Mouse (Mus musculus) CD4-positive helper T cell, adult 2 months (primary cell): ENCODE data around the gene A030005K14Rik.

Source experiments
- DNase-seq: peaks from one replicate; pipeline ENCODE4 v3.0.0-alpha.2; 2012; ENCODE audit warnings: low read depth, missing footprints, low spot score

The A030005K14Rik gene

DNA sequence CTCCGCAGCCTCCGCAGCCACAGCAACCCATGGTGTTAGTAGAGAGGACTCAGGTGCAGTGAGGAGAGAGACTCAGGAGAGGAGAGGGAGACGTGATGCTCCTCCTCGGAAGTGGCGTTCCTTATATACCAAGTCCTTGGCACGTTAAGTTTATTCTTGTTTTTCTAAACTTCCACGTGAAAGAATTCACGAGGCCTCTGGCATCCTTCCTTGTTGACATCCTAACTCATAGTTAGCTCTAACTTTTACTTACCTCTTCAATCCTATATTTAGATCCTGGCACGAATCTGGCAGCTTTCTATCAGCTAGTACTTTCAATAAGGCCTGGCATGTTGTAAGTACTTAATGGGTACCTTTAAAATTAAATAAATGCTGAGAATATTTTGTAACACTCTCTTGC lies at the start of gene A030005K14Rik:
Gene A030005K14Rik, minus strand, starts transcription at position 101 of the 400 bp plus-strand sequence.
- no peak for DNase-seq

DNA sequence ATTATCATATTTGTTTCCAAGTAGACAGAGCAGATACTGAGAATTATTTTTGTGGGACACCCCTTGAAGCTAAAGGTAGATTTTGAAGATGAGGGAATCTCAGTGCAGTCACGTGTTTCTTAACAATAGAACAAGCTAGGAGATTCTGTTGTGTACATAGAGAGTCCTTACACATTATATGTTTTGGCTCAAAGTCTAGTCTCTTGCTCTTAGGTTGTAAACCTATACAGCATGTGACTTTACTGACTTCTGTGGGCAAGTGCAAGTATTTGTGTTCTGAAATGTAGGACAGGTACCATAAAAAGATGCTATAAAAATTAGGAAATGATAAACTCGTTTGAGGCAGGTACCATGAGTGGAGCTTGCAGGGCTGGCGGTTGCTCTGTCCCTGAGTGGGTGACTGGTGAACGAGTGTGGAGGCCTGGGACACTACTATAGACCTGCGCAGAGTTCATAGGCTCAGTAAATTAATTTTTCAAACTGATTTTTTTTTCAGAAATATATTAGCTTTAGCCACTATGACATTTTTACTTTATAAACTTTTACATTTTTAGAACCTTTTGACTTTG lies 48.3 kb upstream of the A030005K14Rik start:
- DNase-seq, result no peak

DNA sequence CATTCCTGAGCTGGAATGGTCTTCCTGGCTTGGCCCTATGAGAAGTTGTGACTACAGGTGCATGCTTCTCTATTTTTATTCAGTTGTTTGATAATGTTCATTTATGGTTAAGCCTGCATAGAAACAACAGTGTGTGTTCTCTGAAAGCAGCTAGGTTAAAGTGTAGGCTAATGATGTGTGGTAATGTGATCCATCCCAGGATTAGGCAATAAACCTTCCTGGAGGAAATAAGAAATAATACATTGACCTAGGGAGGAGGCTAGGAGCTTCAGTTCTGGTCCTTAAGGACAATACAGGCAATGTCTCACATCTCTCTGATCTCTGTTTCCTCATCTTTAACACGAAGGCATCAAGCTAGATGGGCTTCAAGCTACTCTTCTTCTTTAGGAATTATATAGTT lies 46.3 kb upstream of the A030005K14Rik start:
- no peak for DNase-seq

DNA sequence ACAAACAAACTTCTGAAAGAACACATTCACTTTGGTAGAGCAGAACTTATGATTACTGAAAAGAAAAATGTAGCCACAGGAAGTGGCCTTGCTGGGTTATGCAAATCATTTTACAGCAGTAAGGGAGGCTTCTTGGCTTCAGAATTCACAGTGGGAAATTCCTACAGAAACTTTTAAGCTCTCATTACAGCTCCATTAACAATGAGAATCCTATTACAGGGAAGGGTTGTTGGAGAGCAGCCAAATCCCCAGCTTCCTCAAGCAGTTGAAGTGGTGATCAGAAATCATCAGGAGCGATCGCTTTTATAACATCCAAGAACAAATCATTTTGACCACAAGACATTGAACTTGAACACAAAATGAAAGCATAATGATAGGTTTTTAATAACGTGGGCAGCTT lies 42.7 kb upstream of the A030005K14Rik start:
- DNase-seq, result no peak

DNA sequence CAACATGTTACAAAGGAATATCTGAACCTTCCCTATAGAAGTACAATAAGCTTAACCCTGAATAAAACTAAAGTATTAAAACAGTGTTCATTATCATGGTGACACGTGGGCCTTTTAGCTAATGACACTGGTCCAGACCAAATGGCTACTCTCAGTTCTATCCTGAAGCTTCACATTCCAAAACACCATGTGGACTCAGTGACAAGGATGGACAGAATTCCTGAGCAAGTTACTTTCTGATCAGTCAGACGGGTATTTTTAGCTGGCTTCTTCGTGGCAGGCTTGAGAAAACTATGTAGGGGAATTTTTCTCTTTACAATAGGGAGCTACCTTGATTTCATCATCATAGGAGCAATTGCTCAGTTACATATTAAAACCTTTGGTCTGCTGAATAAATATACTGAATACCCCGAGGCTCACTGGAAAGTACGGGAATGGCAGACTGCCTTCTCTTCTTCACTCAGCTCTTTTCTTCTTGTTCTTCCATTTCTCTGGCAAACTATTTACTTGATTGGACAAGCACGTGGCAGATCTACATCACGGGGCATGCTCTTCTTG lies 40.5 kb upstream of the A030005K14Rik start:
- DNase-seq, result no peak

DNA sequence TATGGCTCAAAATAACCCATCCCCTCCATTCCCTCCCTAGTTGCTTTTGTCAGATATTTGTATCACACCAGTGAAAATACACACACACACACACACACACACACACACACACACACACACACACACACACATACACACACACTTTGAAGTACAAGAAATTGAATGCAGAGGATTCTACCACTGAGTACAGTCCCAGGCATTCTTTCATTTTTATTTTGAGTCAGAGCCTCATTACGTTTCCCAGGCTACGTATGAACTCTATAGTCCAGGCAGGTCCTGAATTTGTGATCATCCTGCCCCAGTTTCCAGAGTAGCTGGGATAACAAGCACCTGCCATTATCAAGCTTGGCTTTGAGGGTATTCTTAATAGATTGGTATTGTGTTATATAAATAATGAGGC lies 40.0 kb upstream of the A030005K14Rik start:
- no peak for DNase-seq

DNA sequence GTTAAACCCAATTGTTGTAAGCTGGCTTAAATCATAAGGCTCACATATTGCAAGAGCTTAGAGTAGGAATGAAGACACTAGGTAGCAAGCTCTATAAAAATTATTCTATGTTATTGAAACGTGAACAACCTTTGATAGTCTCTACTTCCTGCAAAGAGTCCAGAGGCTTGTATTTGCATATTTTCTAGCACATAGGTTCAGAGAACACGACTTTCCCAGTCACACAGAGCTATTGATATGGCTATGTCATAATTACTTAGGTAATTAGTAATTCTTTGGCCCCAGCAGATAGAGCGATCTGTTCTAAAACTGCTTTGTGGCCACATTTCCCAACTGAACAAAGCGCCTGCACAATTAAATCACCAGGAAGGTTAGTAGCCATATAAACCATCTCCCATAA lies 37.8 kb upstream of the A030005K14Rik start:
- DNase-seq, result no peak

DNA sequence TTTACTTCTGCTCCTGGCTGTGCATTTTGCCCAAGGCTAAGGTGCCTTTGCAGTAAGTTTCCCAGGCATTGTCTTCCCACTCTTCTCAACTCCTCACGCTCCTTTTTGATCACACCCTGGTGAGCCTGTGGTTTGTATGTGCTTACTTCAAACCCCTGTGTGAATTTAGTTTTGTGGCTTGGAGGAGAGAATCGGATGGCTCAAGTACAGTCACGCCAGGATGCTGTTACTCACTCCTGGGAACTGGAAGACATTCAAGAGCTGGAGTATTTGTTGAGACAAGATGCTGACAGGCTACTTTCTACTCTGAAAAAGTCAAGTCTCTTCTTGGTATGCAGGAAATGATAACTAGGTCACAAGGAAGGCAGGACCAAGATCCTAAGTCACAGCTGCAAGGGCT lies 32.1 kb upstream of the A030005K14Rik start:
- no peak for DNase-seq

DNA sequence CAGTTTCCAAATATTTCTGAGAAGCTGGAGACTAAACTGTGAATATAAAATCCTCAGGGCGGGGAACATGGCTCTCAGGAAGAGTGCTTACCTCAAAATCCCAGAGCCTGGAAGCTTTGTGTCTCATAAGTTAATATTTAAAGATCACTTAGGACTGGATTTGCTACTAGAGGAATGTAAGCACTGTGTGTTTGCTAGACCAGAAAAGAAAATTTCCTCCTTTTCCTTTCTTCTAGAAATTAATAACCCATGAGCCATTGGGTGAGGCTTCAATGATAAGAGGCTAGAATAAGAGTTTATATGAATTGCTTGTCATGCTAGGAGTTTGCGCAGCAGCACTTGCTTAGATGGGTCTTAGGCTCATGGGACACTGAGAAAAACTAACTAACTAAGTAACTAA lies 25.6 kb upstream of the A030005K14Rik start:
- DNase-seq, result no peak

DNA sequence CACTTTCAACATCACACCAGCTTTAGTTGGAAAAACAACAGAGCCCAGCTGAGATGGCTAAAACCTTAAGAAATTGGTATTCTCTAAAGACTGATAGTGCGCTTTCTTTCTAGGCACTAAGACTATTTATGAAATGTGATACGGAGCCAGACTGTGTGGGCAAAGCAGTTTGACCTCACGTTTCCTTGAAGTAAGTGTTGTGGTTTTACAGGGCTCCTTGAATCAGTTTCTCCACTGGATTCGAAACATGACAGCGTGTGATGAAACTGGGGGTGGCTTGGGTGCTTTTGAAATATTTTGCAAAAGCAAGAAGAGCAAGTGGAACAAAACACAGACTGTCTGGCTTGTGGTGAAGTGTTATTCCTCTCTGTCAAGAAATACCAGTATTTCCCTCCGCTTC lies 17.8 kb upstream of the A030005K14Rik start:
- peak; percentile 34 for DNase-seq

DNA sequence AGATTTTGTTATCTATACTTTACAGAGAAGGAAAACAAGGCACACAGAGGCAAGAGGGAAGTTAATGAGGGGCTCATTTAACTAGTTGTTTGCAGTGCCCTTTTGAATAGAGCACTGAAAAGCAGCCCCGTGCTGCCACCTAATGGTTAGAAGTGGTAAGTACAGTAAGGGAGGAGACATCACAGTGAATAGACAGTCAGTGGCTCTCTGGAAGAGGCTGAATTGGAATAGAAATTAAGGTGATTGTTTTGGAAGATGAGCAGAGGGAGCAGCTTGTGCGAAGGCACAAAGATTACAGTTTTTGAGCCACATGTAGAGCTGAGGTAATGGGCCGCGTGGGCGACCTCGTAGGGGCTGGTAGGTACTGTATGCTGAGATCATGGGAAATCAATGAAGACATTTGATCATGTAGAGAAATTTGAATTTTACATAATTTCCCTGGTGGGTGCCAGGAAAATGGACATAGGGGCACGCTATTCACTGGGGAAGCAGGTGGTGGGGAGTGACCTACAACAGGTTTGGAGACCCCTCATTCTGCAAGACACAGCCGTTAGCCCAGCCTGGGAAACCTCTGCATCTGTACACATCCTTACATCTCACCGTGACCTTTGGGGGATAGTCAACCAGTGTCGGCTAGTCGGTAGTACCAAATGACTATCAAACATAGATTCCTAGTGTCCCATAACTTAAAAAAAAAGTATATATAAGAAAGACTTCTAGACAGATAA lies 17.2 kb upstream of the A030005K14Rik start:
- DNase-seq, result peak; percentile 54

DNA sequence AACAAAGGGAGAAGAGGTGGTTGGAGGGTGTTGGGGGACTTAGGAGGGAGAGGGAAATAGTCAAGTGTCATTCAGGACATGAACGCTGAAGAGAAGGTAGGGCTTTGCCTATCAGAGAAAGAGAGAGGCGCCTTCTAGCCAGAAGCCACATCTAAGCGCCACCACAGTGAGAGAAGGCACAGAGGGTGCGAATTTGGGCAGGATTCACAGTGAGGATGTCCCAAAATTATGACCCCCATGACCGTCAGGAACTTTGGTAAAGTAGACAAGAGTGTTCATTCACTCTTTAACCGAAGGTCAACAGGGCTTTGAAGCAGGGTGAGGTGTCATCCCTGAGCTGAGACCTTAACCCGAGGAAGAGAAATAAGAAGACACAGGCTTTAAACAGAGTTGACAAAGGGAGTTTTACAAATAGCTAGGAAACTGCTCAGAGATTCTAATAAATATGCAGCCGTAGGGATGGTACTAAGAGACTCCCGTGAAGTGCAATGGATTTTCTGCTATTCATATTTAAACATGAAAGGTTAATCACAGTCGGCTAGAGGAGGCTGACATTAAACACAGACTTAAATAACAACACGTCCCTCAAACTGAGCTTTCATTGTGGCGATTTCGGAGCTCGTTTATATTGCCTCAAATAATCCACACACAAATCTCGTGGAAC lies 16.5 kb upstream of the A030005K14Rik start:
- DNase-seq, result no peak

DNA sequence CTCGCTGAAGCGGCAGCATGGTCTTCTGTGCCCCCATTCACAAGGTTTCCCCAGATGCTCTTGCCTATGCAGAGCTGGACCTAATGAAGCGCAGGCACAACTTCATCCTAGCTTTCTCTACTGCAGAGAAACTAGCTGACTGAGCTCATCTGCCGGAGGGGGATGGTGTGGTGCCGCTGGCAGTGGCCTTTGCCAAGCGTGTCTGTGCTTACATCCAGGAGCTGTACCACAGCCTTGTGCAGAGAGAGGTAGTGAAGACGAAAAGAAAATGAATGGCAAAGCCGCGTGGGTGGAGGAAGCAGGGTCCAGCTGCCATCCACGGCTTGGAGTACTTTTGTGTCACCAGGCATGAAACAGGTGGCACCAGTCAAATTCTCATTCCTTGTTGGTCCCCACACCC lies 8.0 kb upstream of the A030005K14Rik start:
- DNase-seq, result no peak

DNA sequence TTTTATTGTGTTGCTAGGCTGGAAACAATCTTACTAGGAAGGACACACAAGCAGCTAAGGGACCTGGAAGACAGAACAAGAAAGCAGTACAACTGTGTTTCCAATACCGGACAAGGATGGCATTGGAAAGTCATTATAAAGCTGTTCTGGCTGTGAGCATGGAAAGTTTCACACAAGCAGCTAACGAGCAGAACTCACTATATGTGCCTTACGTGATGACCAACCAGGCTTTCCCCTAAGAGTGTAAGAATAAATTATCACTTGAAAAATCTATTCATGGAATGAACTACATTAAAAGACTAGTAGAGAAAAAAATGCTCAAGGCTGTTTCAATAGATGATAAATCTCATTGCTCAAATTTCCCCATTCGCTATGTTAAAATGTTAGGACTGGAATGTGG lies 7.4 kb upstream of the A030005K14Rik start:
- no peak for DNase-seq

DNA sequence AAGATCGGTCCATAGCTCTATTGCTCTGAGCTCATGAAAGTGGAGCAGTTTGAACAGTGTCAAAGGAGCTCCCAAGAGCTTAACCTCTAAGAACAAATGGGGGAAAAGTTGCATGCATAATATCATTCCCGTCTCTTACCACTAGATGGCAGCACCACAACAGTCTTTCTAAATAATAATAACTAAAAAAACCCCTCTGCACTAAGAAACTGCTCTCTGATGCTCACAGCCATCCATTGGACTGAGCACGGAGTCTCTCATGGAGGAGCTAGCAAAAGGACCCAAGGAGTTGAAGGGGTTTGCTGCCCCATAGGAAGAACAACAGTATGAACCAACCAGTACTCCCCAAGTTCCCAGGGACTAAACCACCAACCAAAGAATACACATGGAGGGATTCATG lies 5.7 kb upstream of the A030005K14Rik start:
- peak; percentile 16 for DNase-seq

DNA sequence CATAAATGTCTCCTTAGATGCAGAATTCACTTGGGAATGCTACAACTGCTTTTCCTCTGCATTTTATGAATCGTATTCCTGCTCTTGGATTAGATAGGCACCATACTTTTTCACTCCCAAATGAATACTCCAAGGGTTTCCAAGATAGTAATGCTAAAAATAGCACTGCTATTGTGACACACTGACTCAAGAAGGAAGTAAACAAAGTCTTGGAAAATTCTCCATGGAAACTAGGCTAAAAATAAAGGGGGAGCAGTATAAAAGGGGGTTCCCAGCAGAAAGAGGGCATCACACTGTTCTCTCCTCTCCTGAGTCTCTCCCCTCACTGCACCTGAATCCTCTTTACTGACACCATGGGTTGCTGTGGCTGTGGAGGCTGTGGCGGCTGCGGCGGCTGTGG lies 1.5 kb upstream of the A030005K14Rik start, which contains the start of gene Krtap28-13:
Gene Krtap28-13, plus strand, starts transcription at position 288 of the 400 bp plus-strand sequence.
- DNase-seq, result no peak

DNA sequence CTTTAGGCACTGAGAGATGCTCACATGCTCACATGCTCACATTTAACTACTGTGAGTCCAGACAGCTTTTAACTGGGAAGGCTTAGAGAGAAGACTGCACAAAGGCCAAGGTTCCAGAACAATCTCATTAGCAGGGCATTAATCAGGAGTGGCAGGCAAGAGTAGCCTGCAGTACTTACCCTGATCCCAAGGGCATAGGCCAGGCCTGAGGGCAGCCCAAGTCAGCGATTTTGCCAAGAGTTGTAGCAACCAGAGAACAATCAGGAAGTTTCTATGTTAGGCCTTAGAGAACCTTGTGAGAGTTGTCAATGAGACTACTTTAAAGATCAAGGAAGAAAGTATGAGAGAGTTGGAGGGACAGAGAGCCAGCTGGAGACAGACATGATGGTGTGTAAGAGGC lies 697 bp downstream of the A030005K14Rik start:
- no peak for DNase-seq

DNA sequence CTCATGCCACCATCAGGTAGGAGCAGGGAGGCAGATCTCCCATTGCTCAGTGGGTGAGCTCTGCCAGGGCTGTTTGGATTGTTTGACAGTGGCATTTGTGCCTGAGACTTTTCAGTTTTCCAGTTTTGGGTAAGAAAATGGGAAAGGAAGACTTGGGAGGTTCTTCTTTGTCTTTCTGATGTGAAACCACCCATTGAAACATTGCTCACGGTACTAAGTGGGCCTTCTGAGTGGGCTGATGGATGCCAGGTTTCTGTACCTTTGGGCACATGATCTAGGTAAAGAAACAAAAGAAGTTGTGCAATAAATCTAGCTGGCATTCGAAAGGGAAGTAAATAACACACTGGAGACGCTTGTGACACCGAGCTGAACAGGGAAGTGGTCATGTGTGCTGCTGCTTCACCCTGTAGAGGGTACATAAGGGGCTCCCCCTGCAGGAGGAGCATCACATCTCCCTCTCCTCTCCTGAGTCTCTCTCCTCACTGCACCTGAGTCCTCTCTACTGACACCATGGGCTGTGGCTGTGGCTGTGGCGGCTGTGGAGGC lies 14.2 kb downstream of the A030005K14Rik start, which contains the start of gene Gm47969:
Gene Gm47969, plus strand, starts transcription at position 51 of the 546 bp plus-strand sequence.
- DNase-seq, result no peak

DNA sequence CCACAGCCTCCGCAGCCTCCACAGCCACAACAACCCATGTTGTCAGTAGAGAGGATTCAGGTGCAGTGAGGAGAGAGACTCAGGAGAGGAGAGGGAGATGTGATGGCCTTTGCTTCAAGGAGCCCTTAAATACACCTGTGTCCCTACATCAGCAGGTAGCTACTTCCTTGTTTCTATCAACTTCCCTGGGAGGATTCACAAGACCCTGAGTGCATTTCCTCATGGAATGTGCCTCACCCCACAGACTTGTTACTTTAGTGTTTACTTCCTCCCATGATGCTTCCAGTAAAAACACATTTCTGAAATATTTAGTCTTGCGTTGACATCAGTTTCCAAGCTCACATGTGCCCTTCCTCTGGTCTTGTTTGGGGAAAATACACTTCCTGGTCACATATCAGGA lies 16.8 kb downstream of the A030005K14Rik start, which contains the start of gene Krtap28-10:
Gene Krtap28-10, minus strand, starts transcription at position 101 of the 400 bp plus-strand sequence.
- DNase-seq, result no peak

DNA sequence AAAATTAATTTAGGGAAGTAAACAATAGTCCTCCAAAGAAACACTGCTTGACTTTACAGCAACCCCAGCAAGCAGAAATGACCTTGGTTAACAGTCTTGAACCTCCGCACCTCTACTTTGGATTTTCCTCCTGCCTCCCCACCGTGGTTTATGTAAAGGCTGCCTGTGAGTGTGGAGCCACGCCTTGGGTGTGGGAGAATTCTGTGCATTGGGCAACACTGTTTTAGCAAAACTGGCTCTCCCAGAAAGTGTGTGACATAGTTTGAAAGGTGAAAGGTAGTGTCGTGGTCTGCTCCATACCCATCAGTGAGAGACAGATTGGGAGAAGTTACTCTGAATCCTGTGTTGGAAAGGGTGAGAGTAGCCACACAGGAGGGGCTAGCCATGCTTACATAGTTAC lies 20.1 kb downstream of the A030005K14Rik start:
- DNase-seq, result no peak

DNA sequence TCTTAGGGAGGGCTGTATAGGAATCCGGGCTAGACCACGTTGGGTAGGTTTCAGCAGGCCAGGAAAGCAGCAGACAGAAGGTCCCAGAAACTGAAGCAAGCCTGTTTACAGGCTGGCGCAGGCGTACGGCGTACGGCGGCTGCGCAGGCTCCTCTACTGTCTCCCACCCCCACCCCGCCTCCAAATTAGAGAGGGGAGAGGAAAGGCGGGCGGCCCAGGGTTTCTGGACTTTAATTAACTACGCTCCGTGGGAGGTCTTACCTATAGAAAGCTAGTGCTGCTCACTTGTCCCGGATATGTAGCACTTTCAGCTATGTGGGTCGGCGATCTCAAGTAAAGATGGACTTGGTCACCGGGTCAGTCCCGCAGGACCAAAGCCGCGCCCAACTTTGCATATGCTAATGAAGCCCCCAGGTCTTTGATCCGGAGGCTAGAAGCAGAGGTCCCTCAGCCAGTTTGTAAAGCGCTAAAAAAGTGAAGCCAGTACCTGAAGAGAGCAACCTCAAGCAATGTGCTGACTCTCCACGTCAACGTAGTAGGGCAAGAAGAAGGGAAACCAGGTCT lies 21.0 kb downstream of the A030005K14Rik start, which contains the start of gene Slc19a3:
Gene Slc19a3, minus strand, starts transcription at position 340 of the 564 bp plus-strand sequence.
- no peak for DNase-seq
